Comparison of ENCODE assay signal across 19 mouse cellular contexts in the genomic region with DNA sequence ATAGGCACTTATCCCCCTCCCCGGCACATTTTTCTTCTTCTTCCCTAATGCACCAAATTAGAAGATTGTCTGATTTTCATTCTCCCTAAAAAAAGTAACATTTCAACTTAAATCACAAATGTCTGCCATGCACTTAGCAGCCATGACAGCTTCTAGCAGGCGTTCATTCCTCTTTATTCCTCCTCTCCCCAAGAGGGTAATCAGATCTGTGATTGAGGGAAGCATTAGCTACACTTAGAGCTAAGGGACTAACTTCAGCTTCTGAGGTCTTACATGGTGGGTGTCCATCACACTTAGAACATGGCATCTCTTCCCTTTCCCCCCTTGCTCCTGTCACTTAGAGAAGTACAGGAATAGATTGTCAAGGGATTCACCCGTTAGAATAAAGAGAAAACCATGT.
DNase-seq lines count a peak whose midpoint lies in the region; ATAC-seq and TF ChIP-seq lines count a peak whose summit lies in the region.
"Had no signal": no experiment of that assay in that cellular context is flagged by ENCODE, and none has a peak within 500 bp of the region (broad histone marks: within the 10 kb centered on the region; RNA-seq: fewer than 3 reads in every experiment).

No protein-coding gene starts in this region.

- TF ChIP-seq CTCF in forebrain, postnatal 0 days (IDR thresholded peaks at IDR 0.05; ENCODE audit: low read depth) = no peak

- no peaks in the 10 kb centered on the region for H3K9me3 ChIP-seq in forebrain, embryonic 16.5 days (ENCODE audit: control insufficient read depth, low read length)
- H3K9me3 ChIP-seq in forebrain, embryonic 12.5 days = no peaks in the 10 kb centered on the region
- H3K9me3 ChIP-seq in forebrain, postnatal 0 days (ENCODE audit: low read length) = no peaks in the 10 kb centered on the region
- H3K9me3 ChIP-seq in forebrain, embryonic 15.5 days = no peaks in the 10 kb centered on the region

- H3K4me3 ChIP-seq in forebrain, embryonic 16.5 days (replicated peaks; ENCODE audit: low read length) = no peak overlapping the region
- H3K4me3 ChIP-seq in forebrain, embryonic 12.5 days (replicated peaks) = no peak overlapping the region
- H3K4me3 ChIP-seq in forebrain, postnatal 0 days (ENCODE audit: low read depth, low read length) = no peak overlapping the region
- no peak overlapping the region for H3K4me3 ChIP-seq in forebrain, embryonic 15.5 days

- H3K9ac ChIP-seq in forebrain, embryonic 16.5 days (replicated peaks; ENCODE audit: low read depth, low read length) = no peak overlapping the region
- no peak overlapping the region for H3K9ac ChIP-seq in forebrain, embryonic 12.5 days
- H3K9ac ChIP-seq in forebrain, postnatal 0 days = no peak overlapping the region
- H3K9ac ChIP-seq in forebrain, embryonic 15.5 days (replicated peaks) = no peak overlapping the region

- WGBS in forebrain, embryonic 16.5 days = 92% methylated on average over 3 of the region's 3 CpGs
- 85% methylated on average over 3 of the region's 3 CpGs for WGBS in forebrain, embryonic 12.5 days
- 72% methylated on average over 3 of the region's 3 CpGs for WGBS in forebrain, postnatal 0 days
- 72% methylated on average over 3 of the region's 3 CpGs for WGBS in forebrain, embryonic 15.5 days

- H3K4me2 ChIP-seq in forebrain, embryonic 16.5 days (ENCODE audit: low read length) = no peak overlapping the region
- H3K4me2 ChIP-seq in forebrain, embryonic 12.5 days = no peak overlapping the region
- H3K4me2 ChIP-seq in forebrain, postnatal 0 days (ENCODE audit: low read depth) = no peak overlapping the region
- no peak overlapping the region for H3K4me2 ChIP-seq in forebrain, embryonic 15.5 days (replicated peaks)

- H3K4me1 ChIP-seq in forebrain, embryonic 16.5 days (replicated peaks; ENCODE audit: control insufficient read depth, insufficient read depth, low read length) = peaks cover 13% of the 10 kb centered on the region
- H3K4me1 ChIP-seq in forebrain, embryonic 12.5 days = peaks cover 12% of the 10 kb centered on the region
- 0 out of 2 replicates have a peak, but pooled peaks cover 3% of the 10 kb centered on the region for H3K4me1 ChIP-seq in forebrain, postnatal 0 days (ENCODE audit: insufficient read depth)
- peaks cover 18% of the 10 kb centered on the region for H3K4me1 ChIP-seq in forebrain, embryonic 15.5 days

- no peaks in the 10 kb centered on the region for H3K36me3 ChIP-seq in forebrain, embryonic 16.5 days (ENCODE audit: control insufficient read depth, insufficient read depth)
- no peaks in the 10 kb centered on the region for H3K36me3 ChIP-seq in forebrain, embryonic 12.5 days (replicated peaks)
- H3K36me3 ChIP-seq in forebrain, postnatal 0 days (ENCODE audit: insufficient read depth) = no peaks in the 10 kb centered on the region
- H3K36me3 ChIP-seq in forebrain, embryonic 15.5 days = no peaks in the 10 kb centered on the region
- H3K36me3 ChIP-seq: G1E had no signal

- peak; percentile 54; the same call in 1 of the 2 replicates for ATAC-seq in forebrain, embryonic 16.5 days
- no peak for ATAC-seq in forebrain, embryonic 12.5 days (ENCODE audit: low FRiP score)
- peak; percentile 76; the same call in 1 of the 2 replicates for ATAC-seq in forebrain, postnatal 0 days
- ATAC-seq in forebrain, embryonic 15.5 days (replicated peaks) = no peak
- ATAC-seq: activated CD4-positive, CD25-positive, alpha-beta regulatory T cell, adult 4 months; CD4-positive, CD25-positive, alpha-beta regulatory T cell, adult 4 months; Patski had no signal

- H3K27ac ChIP-seq in forebrain, embryonic 16.5 days (ENCODE audit: low read length) = no peak overlapping the region
- H3K27ac ChIP-seq in forebrain, embryonic 12.5 days = no peak overlapping the region
- H3K27ac ChIP-seq in forebrain, postnatal 0 days (ENCODE audit: low read depth, low read length) = no peak overlapping the region
- no peak overlapping the region for H3K27ac ChIP-seq in forebrain, embryonic 15.5 days (replicated peaks)

- no peak for DNase-seq in forebrain, postnatal 0 days
- DNase-seq: adrenal gland, adult 2 months; adrenal gland, adult 8-10 months; adrenal gland, postnatal 10 days; adrenal gland, postnatal 14 days; adrenal gland, postnatal 25 days; adrenal gland, postnatal 36 days; B cell, adult 2 months; cerebellum, adult 11 months; cerebellum, adult 11-12 months; cerebellum, adult 18-20 months had no signal

- no peaks in the 10 kb centered on the region for H3K27me3 ChIP-seq in forebrain, embryonic 16.5 days (replicated peaks; ENCODE audit: control insufficient read depth, insufficient read depth, low read length)
- no peaks in the 10 kb centered on the region for H3K27me3 ChIP-seq in forebrain, embryonic 12.5 days
- no peaks in the 10 kb centered on the region for H3K27me3 ChIP-seq in forebrain, postnatal 0 days (ENCODE audit: insufficient read depth, low read length)
- H3K27me3 ChIP-seq in forebrain, embryonic 15.5 days = no peaks in the 10 kb centered on the region
- H3K27me3 ChIP-seq: CH12.LX, Patski had no signal

Comparison
In these comparisons a context has a peak if more than half of its experiments do, and no peak if none do; other contexts are left out.
1. ATAC-seq: peak in forebrain, embryonic 16.5 days (single experiment) and forebrain, postnatal 0 days (single experiment); none in forebrain, embryonic 12.5 days (single experiment) and forebrain, embryonic 15.5 days (single experiment).